Mouse (Mus musculus) bone marrow macrophage, adult 2 months (primary cell): ENCODE data around the gene Rras2. TPM values are rescaled to one million over a fixed set of nuclear protein-coding genes. Genes with fewer than 3 reads are reported as not detected.

ENCODE experiments used
- H3K27ac ChIP-seq: 2 replicates; pipeline ENCODE4 v1.5.1; 2012; ENCODE audit warnings: low read depth, low read length; ENCODE audit not compliant: insufficient read depth
- H3K4me1 ChIP-seq: 2 replicates; pipeline ENCODE4 v1.6.1; 2012; ENCODE audit warnings: low read length; ENCODE audit not compliant: control insufficient read depth, insufficient read depth
- H3K4me3 ChIP-seq: 2 replicates; pipeline ENCODE4 v1.5.1; 2012; ENCODE audit warnings: mild to moderate bottlenecking, low read length, moderate library complexity; ENCODE audit not compliant: insufficient read depth
- CTCF ChIP-seq: IDR thresholded peaks from 2 replicates; pipeline ENCODE4 v1.5.1; 2012; ENCODE audit warnings: low read depth, mild to moderate bottlenecking, low read length, moderate library complexity
- POLR2A ChIP-seq: IDR thresholded peaks from 2 replicates; pipeline ENCODE4 v1.6.1; 2012; ENCODE audit warnings: mild to moderate bottlenecking, low read depth, low read length, borderline replicate concordance
- polyA plus RNA-seq: library from polyadenylated mRNA; stranded (reverse); fragments of >200 nt; gene quantifications from 2 replicates; pipeline ENCODE4 v1.2.4, GENCODE M21; 2012; ENCODE audit not compliant: missing spikeins, insufficient read depth, insufficient read length

Rras2 gene
- polyA plus RNA-seq, 1 experiment = 0.72 TPM

- peaks cover 2% of the 10 kb centered on the region; the same call in 1 of the 2 replicates for H3K4me1 ChIP-seq
- H3K27ac ChIP-seq = no peak overlapping the region
- peak overlapping the region; percentile 84 for H3K4me3 ChIP-seq
- TF ChIP-seq POLR2A (no peak), CTCF (no peak)
These were observed 750 bp downstream of the Rras2 start for GRCm38 (mm10) chr7:114116711-114117351.

- Histone ChIP-seq H3K4me3 (no peak overlapping the region), H3K27ac (no peak overlapping the region), H3K4me1 (peaks cover 2% of the 10 kb centered on the region; the same call in 1 of the 2 replicates)
- TF ChIP-seq POLR2A (no peak), CTCF (no peak)
These were observed 1.6 kb downstream of the Rras2 start for GRCm38 (mm10) chr7:114115961-114116360.

GRCm38 (mm10) chr7:114114976-114115375 lies 2.6 kb downstream of the Rras2 start:
- TF ChIP-seq CTCF = no peak
- no peak for TF ChIP-seq POLR2A
- Histone ChIP-seq H3K4me1 (peaks cover 2% of the 10 kb centered on the region; the same call in 1 of the 2 replicates), H3K27ac (no peak overlapping the region), H3K4me3 (no peak overlapping the region)

GRCm38 (mm10) chr7:114114284-114114683 lies 3.3 kb downstream of the Rras2 start:
- H3K4me3 ChIP-seq = no peak overlapping the region
- H3K4me1 ChIP-seq = peaks cover 2% of the 10 kb centered on the region; the same call in 1 of the 2 replicates
- TF ChIP-seq POLR2A = no peak
- no peak overlapping the region for H3K27ac ChIP-seq

- H3K4me1 ChIP-seq = no peaks in the 10 kb centered on the region
- no peak overlapping the region for H3K27ac ChIP-seq
- no peak for TF ChIP-seq CTCF
- no peak overlapping the region for H3K4me3 ChIP-seq
These were observed 7.1 kb downstream of the Rras2 start for GRCm38 (mm10) chr7:114110500-114110899.

- H3K27ac ChIP-seq = no peak overlapping the region
These were observed 11.7 kb downstream of the Rras2 start for GRCm38 (mm10) chr7:114105886-114106285.

GRCm38 (mm10) chr7:114103629-114104347 lies 13.8 kb downstream of the Rras2 start:
- no peak for TF ChIP-seq POLR2A
- no peak for TF ChIP-seq CTCF

More at GRCm38 (mm10) chr7:114105886-114106285, 11.7 kb downstream of the Rras2 start:
- no peaks in the 10 kb centered on the region for H3K4me1 ChIP-seq
- TF ChIP-seq POLR2A = no peak
- TF ChIP-seq CTCF = no peak
- no peak overlapping the region for H3K4me3 ChIP-seq

GRCm38 (mm10) chr7:114103152-114103551 lies 14.4 kb downstream of the Rras2 start:
- no peak overlapping the region for H3K4me3 ChIP-seq
- TF ChIP-seq POLR2A (no peak), CTCF (no peak)
- no peaks in the 10 kb centered on the region for H3K4me1 ChIP-seq
- no peak overlapping the region for H3K27ac ChIP-seq

More at GRCm38 (mm10) chr7:114103629-114104347, 13.8 kb downstream of the Rras2 start:
- Histone ChIP-seq H3K4me1 (no peaks in the 10 kb centered on the region), H3K4me3 (no peak overlapping the region), H3K27ac (no peak overlapping the region)

- H3K27ac ChIP-seq = no peak overlapping the region
- no peak overlapping the region for H3K4me3 ChIP-seq
- H3K4me1 ChIP-seq = no peaks in the 10 kb centered on the region
- no peak for TF ChIP-seq POLR2A
- TF ChIP-seq CTCF = no peak
These were observed 15.0 kb downstream of the Rras2 start for GRCm38 (mm10) chr7:114102609-114103008.

GRCm38 (mm10) chr7:114101412-114101811 lies 16.2 kb downstream of the Rras2 start:
- Histone ChIP-seq H3K4me3 (no peak overlapping the region), H3K27ac (no peak overlapping the region), H3K4me1 (no peaks in the 10 kb centered on the region)
- TF ChIP-seq CTCF (no peak), POLR2A (no peak)
